Mouse (Mus musculus): Measurements from ENCODE around the gene Xirp1.

Gene Xirp1

DNA sequence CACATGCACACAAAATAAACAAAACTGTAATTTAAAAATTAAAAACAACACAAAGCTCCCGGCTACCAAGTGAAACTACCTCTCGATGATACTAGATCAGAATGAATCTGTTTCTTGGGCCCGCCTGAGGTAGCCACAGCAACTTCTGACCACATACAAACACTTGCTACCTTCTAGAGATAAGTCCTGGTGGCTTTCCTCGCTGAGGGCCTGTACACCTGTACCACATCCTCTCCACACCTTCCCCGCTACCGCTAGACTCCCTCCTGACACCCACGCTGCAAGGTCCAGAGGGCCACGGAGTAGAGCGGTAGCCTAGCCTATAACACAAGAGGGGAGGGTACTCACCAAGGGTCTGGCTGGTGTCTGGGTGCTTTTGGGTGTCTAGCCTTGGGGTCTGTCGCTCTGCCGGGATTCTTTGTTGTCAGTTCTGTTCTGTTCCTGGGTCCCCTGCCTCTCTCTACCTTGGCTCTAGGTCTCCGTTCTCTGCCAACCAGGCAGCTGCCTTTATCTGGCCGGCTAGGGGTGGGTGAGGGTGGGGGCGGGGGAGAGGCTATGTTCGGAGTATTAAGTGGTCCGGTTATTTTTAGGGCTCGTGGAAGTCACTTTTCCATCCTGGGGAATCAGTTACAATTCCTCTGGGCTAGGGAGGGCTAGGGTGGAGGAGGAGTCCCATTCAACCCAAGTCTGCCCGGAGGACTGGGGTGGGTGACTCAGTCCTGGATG, at the start of gene Xirp1:
Gene Xirp1 (minus strand): TSS at position 513 of the 726 bp plus-strand sequence.
- DNase-seq = no peak

- peak; percentile 78 for DNase-seq
Observed at GRCm38 (mm10) chr9:120073169-120073568, 49.8 kb upstream of the Xirp1 start.

DNA sequence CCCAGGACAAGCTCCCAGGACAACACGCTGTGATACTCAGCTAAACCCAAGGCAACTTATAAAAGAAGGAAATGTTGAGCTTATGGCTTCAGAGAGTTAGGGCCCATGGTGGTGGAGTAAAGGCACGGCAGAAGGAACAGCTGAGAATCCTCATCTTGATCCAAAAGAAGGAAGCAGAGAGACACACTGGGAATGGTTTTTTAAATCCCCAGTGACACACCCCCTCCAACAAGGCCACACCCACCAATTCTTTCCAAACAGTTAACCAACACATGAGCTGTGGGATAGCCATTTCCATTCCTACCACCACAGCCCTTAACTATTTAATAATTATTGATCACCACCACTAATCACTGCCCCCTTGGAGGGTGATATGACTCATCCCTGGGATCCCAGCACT, 47.9 kb upstream of the Xirp1 start:
- no peak for DNase-seq

DNA sequence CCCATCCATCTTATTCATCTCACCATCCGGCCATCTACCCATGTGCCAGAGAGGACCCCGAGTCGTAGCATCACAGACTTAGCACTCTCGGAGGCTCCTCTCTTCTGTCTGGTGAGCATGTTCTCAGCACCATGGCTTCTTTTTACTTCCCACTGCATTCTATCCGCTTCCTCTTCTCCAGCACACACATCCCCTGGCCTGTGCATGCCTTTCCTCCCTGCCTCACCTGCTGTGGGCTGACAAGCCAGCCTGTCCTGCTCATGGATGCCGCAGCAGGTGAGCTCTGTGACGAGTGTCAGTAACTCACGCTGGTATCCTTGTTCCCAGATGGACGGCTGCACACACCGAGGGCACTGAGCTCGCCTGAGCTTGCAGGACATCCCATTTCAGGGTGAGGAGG, 46.4 kb upstream of the Xirp1 start, which contains the start of gene Cx3cr1:
Gene Cx3cr1 (minus strand): TSS at position 101 of the 400 bp plus-strand sequence.
- DNase-seq = no peak

GRCm38 (mm10) chr9:120068047-120068446, 44.6 kb upstream of the Xirp1 start:
- peak; percentile 84 for DNase-seq

- DNase-seq = no peak
Observed at GRCm38 (mm10) chr9:120067609-120068008, 44.2 kb upstream of the Xirp1 start.

DNA sequence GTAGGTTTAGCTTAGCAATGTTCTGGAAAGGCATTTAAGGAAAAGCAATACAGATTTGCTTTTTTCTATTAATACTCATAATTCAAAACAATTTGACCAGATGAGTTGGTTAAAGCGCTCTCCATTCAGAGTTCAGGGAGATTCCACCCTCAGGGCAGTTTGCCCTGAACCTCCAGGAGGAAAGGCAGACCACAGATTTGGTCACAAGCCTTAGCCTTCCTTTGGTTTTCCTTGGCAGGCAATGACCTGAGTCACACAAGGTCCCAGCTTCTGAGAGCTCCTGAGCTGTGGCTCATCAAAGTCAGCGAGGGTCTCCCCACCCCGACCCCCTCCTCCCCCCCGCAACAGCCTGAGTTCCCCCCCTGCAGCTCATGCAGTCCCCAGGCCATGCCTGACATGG, 40.9 kb upstream of the Xirp1 start:
- DNase-seq = no peak

GRCm38 (mm10) chr9:120058730-120059129, 35.3 kb upstream of the Xirp1 start:
- peak; percentile 85 for DNase-seq

- no peak for DNase-seq
Observed at GRCm38 (mm10) chr9:120056201-120056600, 32.8 kb upstream of the Xirp1 start.

GRCm38 (mm10) chr9:120054545-120055277, 31.3 kb upstream of the Xirp1 start:
- peak; percentile 90 for DNase-seq

DNA sequence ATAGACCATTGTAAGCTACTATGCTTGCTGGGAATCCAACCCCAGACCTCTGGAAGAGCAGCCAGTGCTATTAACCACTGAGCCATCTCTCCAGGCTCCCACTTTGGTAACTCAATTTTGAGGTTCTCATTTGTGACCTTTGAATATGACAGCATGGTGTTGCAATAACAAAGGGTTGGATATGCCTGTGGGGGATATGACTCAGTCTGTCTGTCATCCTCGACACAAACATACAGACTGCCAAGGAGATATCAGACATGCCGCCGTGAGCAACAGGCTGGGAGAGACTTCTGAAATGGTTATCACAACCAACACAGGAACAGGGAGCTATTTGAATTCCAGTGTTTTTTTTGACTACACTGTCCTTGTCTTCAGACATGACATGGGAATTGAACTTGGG, 26.0 kb upstream of the Xirp1 start:
- no peak for DNase-seq

DNA sequence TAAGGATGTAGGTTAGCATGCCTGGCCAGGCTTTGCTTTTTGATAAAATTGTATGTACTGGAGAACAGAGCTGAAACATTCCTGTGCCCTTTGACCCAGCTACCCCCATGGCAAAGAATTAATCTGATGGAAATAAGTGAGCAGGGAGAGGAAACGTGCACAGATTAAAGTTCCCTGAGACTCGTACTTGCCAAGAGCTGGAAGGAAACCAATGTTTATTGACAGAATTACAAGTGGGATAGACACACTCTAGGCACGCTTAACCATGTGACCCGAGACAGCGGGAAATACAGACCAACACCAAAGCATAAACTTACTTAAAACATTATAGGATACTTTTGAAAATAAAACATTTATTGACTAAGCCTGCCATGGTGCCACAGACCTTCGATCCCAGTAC, 25.1 kb upstream of the Xirp1 start:
- no peak for DNase-seq

DNA sequence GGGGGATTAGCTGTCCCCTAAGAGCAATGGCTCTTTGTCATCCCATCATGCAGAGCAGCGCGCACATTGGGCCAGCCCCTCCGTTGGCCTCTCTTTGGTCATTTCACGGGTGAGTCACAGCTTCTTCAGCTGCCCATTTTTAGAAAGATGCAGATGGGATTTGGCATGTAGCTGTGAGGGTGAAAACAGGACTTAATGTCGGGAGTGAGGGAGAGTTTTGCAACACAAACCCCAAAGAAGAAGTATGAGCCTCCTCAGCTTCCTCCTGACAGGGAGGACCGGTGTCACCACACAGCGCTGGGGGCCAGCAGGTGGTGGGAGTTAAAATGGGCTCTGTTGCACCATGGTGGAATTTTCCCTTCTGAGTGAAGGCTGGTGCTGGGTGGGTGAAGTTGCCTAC, 19.7 kb upstream of the Xirp1 start:
- peak; percentile 82 for DNase-seq

DNA sequence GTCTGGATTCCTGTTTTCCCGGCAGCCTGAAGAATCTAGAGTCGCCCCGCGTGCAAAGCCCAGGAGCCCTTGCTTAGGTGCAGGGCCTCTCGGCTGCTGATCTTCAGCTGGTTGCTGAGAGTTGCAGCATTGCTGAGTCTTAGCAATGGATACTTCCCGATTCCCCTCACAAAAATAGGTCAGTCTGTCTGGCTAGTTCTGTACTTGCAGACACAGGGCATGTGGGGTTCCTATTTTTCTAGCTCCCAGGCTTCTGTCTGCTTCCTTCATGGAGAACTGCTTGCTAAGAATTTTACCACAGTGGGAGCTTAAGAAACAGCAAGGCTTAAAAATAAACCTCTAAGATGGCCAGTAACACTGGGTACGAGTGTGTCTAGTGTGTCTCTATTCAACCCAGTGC, 14.0 kb upstream of the Xirp1 start:
- DNase-seq = peak; percentile 79

GRCm38 (mm10) chr9:120034375-120034774, 11.0 kb upstream of the Xirp1 start:
- DNase-seq = peak; percentile 82

DNA sequence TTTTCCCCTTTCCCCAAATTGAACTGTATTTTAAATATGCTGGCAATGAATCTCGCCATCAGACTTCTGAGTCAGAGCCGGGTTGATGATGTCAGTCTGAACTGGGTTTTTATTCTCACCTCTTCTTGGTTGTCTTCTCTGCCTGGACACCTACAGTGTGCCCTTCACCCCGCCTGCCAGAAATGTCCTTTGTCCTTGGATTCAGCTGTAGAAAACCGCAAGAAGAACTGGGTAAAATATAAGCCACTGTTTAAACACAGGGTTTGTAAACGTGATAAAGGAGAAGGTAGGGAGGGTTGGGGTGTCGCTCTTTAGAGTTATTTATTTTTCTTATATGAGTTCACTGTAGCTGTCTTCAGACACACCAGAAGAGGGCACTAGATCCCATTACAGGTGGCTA, 9.3 kb upstream of the Xirp1 start:
- no peak for DNase-seq

DNA sequence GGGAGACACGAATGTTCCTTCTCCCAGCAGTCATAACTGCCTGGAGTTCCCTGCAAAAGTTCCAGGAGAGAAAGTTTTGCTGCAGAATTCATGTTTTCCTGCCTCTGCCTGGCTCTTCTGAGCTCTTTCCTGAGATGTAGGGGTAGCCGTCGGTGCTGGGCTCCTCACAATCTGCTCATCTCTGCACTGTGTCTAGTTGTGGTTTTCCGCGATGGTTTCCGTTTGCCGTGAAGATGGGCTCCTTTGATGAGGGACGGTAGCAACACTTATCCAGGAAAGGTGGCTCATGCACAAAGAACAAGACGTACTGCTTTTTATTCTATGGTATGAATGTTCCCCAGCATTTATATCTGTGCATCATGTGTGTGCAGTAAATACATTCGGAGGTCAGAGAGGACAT, 7.0 kb upstream of the Xirp1 start:
- no peak for DNase-seq

DNA sequence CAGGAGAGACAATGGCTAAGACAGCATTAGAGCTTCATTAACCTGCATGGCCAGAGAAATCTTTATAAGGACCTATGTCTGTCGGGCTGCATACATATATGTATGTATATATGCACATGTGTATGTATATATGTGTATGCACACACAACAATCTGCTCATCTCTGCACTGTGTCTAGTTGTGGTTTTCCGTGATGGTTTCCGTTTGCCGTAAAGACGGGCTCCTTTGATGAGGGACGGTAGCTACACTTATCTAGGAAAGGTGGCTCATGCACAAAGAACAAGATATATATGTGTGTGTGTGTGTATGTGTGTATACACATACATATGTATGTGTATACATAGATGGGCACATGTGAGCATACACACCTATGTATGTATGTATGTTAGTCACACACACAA, 6.5 kb upstream of the Xirp1 start:
- no peak for DNase-seq

DNA sequence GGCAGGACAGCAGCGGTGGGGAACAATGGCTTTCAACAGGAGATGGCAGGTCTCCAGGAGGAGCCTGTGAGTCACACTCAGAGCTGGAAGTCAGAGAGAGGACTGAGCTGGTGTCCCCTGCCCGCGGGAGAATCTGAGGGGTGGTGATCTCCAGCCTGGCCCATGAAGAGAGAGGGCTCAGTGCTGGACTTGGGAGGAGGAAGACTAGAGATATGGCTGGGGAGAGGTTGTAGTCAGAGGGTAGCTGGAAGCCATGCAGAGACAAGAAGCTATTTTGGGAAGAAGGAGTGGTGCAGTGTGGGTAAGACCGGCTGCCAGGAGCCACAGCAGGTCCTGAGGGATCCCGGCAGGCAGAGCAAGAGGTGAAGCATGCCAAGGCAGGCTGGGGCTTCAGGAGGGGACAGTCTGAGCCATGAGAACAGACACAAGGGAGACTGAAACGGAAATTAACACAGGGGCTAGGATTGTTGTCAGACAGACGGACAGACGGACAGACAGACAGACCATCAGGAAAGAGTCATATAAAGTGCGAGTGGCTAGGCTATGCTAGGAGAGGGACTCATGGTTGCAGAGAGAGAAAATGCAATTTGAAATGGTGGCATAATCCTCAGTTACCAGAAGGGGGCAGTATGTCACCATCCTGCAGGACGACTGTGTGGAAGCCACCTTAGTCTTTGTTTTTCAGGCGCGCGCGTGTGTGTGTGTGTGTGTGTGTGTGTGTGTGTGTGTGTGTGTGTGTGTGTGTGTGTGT, 4.2 kb upstream of the Xirp1 start:
- DNase-seq = no peak

DNA sequence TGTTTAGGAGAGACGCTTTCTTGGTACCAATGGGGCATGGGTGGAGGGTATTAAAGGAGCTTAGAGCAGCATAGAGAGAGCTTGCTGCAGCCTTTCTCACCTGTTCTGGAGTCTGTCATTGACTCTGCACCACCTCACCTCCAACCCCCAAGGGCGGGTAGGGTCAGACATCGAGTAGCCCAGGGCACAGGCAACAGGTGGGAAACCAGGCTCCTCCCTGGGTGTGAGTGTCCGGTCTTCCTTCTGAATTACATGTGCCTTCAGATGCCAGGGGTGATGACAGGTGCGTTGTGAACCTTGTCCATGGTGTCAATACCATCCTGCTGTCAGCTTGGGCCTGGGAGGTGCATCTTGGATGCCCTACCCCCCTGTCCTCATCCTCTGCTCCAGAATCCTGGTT, 1.2 kb upstream of the Xirp1 start:
- no peak for DNase-seq

DNA sequence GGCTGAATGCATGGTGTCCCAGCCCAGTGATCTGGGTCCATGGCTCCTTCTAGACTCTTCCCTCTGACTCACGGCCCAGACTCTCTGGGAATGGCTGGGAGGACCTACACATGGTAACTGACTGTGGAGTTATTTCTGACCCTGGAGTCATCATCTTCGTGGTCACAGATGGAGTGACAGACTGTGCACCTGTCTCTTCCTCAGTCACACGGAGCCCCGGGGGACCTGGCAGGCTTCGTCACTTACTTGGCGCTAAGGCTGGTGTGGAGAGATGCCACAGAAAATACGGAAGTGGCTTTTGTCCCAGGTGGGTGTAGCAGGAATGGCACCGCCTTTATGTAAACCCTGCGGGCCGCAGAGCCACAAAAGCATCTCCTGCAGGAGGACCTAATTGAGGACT, 773 bp upstream of the Xirp1 start:
- no peak for DNase-seq

DNA sequence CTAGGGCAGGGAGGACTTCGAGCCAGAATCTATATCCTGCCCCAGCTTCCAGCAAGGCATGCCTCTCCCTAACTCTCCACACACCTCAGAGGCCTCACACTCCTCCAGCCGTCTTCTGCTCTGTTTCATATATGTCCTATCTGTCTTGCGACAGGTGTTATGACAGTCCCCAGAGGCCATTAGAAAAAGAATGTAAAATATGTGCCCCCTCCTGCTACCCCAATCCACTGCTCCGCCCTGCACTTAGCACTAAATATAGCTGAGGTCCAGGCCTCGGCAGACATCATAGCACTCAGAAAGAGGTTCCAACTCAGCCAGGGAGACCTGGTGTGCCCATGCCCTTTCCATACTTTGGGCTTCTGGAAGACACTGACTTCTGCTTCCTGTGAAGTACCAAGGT, 2.2 kb downstream of the Xirp1 start:
- DNase-seq = no peak

DNA sequence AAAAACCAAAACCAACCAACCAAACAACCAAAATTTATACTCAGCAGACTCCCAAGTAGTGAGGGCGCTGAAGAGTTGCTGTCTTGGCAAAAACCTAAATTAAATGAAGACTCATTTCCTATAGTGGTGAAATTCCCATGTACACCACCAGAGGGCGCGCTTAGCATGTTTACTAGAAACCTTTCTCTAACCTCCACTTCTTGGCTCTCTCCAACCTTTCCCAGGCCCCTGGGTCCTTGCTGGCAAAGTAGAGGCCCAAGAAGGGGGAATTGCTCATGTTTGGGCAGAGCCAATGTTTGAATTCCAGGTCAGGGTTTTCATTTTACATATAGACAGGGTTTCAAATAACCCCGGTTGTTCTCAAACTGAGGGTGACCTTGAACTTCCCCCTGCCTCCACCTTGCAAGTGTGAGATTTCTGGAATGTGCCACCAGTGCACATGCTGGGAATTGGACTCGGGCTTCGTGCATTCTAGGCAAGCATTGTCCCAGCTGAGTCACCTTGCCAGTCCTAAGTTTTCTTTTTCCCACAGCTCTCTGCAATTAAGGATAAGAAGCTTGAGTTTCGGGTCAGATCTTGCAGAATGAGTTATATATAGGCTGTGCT, 3.0 kb downstream of the Xirp1 start:
- peak; percentile 63 for DNase-seq
